In the genomic region with DNA sequence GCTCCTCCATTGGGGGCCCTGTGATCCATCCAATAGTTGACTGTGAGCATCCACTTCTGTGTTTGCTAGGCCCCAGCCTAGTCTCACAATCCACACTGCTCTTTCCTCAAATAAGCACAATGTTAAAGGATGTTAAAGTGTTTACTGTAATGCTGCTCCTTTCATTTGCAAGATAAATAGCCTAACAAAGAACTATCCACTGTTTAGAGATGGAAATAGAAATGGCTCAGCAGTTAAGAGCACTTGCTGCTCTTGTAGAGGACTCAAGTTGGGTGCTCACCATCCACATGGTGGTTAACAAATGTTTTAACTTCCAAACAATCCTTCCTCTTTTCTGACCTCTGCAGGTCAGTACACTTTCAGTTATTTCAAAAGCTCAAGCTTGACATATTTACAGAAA, we compare ENCODE assay signal across 16 mouse cellular contexts.
"Had no signal": no experiment of that assay in that cellular context is flagged by ENCODE, and none has a peak within 500 bp of the region (broad histone marks: within the 10 kb centered on the region; RNA-seq: fewer than 3 reads in every experiment).

No protein-coding gene starts in this region.

- H3K9me3 ChIP-seq: neural tube, embryonic 13.5 days; neural tube, embryonic 15.5 days; stomach, embryonic 15.5 days had no signal

- H3K4me3 ChIP-seq: neural tube, embryonic 13.5 days; neural tube, embryonic 15.5 days; stomach, embryonic 15.5 days had no signal

- H3K27me3 ChIP-seq: neural tube, embryonic 13.5 days; neural tube, embryonic 15.5 days; stomach, embryonic 15.5 days had no signal

- H3K4me2 ChIP-seq: neural tube, embryonic 13.5 days; neural tube, embryonic 15.5 days; stomach, embryonic 15.5 days had no signal

- H3K9ac ChIP-seq: neural tube, embryonic 13.5 days; neural tube, embryonic 15.5 days; stomach, embryonic 15.5 days had no signal

- H3K27ac ChIP-seq: neural tube, embryonic 13.5 days; neural tube, embryonic 15.5 days; stomach, embryonic 15.5 days; stomach, postnatal 0 days had no signal

- H3K4me1 ChIP-seq: neural tube, embryonic 13.5 days; neural tube, embryonic 15.5 days; stomach, embryonic 15.5 days had no signal

- H3K36me3 ChIP-seq: neural tube, embryonic 13.5 days; neural tube, embryonic 15.5 days; stomach, embryonic 15.5 days had no signal

- DNase-seq: retina, postnatal 1 day; right cerebral cortex, adult 18-20 months; right cerebral cortex, postnatal 14 days; right cerebral cortex, postnatal 25 days; right cerebral cortex, postnatal 4 days; spleen, adult 18-20 months; thymus, adult 18-20 months; thymus, adult 2 months; thymus, postnatal 14 days; thymus, postnatal 25 days; thymus, postnatal 36 days; thymus, postnatal 4 days had no signal
